ENCODE assay signal across 31 mouse cellular contexts in genomic region chr1:47339718-47340439, GRCm38 (mm10).
DNase-seq lines count a peak whose midpoint lies in the region; ATAC-seq lines count a peak whose summit lies in the region.
"Had no signal": no experiment of that assay in that cellular context is flagged by ENCODE, and none has a peak within 500 bp of the region (broad histone marks: within the 10 kb centered on the region; RNA-seq: fewer than 3 reads in every experiment).

No protein-coding gene starts in this region.

- no peaks in the 10 kb centered on the region for H3K36me3 ChIP-seq in forebrain, embryonic 14.5 days (ENCODE audit: control insufficient read depth, insufficient read depth, low read length)
- H3K36me3 ChIP-seq in forebrain, embryonic 11.5 days (ENCODE audit: control insufficient read depth, insufficient read depth, low read length): no peaks in the 10 kb centered on the region
- no peaks in the 10 kb centered on the region for H3K36me3 ChIP-seq in lung, embryonic 16.5 days (ENCODE audit: control insufficient read depth, insufficient read depth, low read length)
- no peaks in the 10 kb centered on the region for H3K36me3 ChIP-seq in intestine, embryonic 16.5 days (ENCODE audit: control insufficient read depth, insufficient read depth, low read length)
- H3K36me3 ChIP-seq: embryonic facial prominence, embryonic 10.5 days; embryonic facial prominence, embryonic 13.5 days; G1E; heart, embryonic 12.5 days; heart, embryonic 15.5 days; hindbrain, embryonic 10.5 days; hindbrain, embryonic 13.5 days; intestine, embryonic 15.5 days had no signal

- peak; percentile 33 for DNase-seq in forebrain, embryonic 14.5 days (ENCODE audit: low spot score)
- DNase-seq in forebrain, embryonic 11.5 days (ENCODE audit: low spot score): no peak
- no peak for DNase-seq in lung, postnatal 10 days
- peak; percentile 59 for DNase-seq in brain, embryonic 18.5 days (ENCODE audit: low read depth, low spot score)
- DNase-seq in kidney, adult 9 months: no peak
- DNase-seq: adrenal gland, postnatal 10 days; adrenal gland, postnatal 36 days; B cell, adult 2 months; cerebellum, adult 11-12 months; cerebellum, adult 8-10 months; cerebellum, postnatal 10 days; cerebellum, postnatal 36 days; embryo, embryonic 11 days; gastrocnemius, postnatal 25 days; heart, adult 18-20 months; heart, postnatal 10 days; heart, postnatal 36 days had no signal

- no peak; the same call in 1 of the 2 replicates for ATAC-seq in forebrain, embryonic 14.5 days
- ATAC-seq in forebrain, embryonic 11.5 days (replicated peaks; ENCODE audit: low FRiP score): no peak
- peak; percentile 70 for ATAC-seq in lung, embryonic 16.5 days (ENCODE audit: low read depth)
- ATAC-seq in intestine, embryonic 16.5 days: no peak
- ATAC-seq: hindbrain, embryonic 16.5 days; intestine, embryonic 15.5 days; Patski had no signal

- no peak overlapping the region for H3K4me3 ChIP-seq in forebrain, embryonic 14.5 days (ENCODE audit: low read depth, low read length)
- no peak overlapping the region for H3K4me3 ChIP-seq in forebrain, embryonic 11.5 days (ENCODE audit: low read depth, low read length)
- H3K4me3 ChIP-seq in lung, embryonic 16.5 days (ENCODE audit: low read length): no peak overlapping the region
- no peak overlapping the region for H3K4me3 ChIP-seq in intestine, embryonic 16.5 days (ENCODE audit: low read length)
- H3K4me3 ChIP-seq: embryonic facial prominence, embryonic 10.5 days; embryonic facial prominence, embryonic 13.5 days; erythroblast, embryonic 14.5 days; heart, embryonic 12.5 days; heart, embryonic 15.5 days; hindbrain, embryonic 10.5 days; hindbrain, embryonic 13.5 days; intestine, embryonic 15.5 days had no signal

- H3K27ac ChIP-seq in forebrain, embryonic 14.5 days (ENCODE audit: low read depth, low read length): no peak overlapping the region
- H3K27ac ChIP-seq in forebrain, embryonic 11.5 days (ENCODE audit: low read depth, low read length): no peak overlapping the region
- H3K27ac ChIP-seq in lung, embryonic 16.5 days (ENCODE audit: low read length): no peak overlapping the region
- H3K27ac ChIP-seq in intestine, embryonic 16.5 days (ENCODE audit: low read length): no peak overlapping the region
- H3K27ac ChIP-seq: embryonic facial prominence, embryonic 10.5 days; embryonic facial prominence, embryonic 13.5 days; heart, embryonic 15.5 days; hindbrain, embryonic 10.5 days; hindbrain, embryonic 13.5 days; intestine, embryonic 15.5 days had no signal

- WGBS in forebrain, embryonic 14.5 days: 81% methylated on average over 3 of the region's 3 CpGs
- 88% methylated on average over 3 of the region's 3 CpGs for WGBS in forebrain, embryonic 11.5 days
- WGBS in lung, embryonic 16.5 days: 59% methylated on average over 3 of the region's 3 CpGs
- 71% methylated on average over 3 of the region's 3 CpGs for WGBS in intestine, embryonic 16.5 days

- no peak overlapping the region for H3K9ac ChIP-seq in forebrain, embryonic 14.5 days (ENCODE audit: low read length)
- H3K9ac ChIP-seq in forebrain, embryonic 11.5 days (ENCODE audit: low read length): no peak overlapping the region
- H3K9ac ChIP-seq in lung, embryonic 16.5 days (ENCODE audit: low read length): no peak overlapping the region
- no peak overlapping the region for H3K9ac ChIP-seq in intestine, embryonic 16.5 days (ENCODE audit: low read depth, low read length)
- H3K9ac ChIP-seq: embryonic facial prominence, embryonic 13.5 days; heart, embryonic 12.5 days; heart, embryonic 15.5 days; hindbrain, embryonic 13.5 days; intestine, embryonic 15.5 days had no signal

- no peaks in the 10 kb centered on the region for H3K9me3 ChIP-seq in forebrain, embryonic 14.5 days (replicated peaks; ENCODE audit: control insufficient read depth, low read length)
- H3K9me3 ChIP-seq in forebrain, embryonic 11.5 days (ENCODE audit: control insufficient read depth, low read length): no peaks in the 10 kb centered on the region
- H3K9me3 ChIP-seq in lung, embryonic 16.5 days (ENCODE audit: control insufficient read depth, low read length): no peaks in the 10 kb centered on the region
- no peaks in the 10 kb centered on the region for H3K9me3 ChIP-seq in intestine, embryonic 16.5 days (ENCODE audit: control insufficient read depth, low read length)
- H3K9me3 ChIP-seq: embryonic facial prominence, embryonic 10.5 days; embryonic facial prominence, embryonic 13.5 days; G1E; heart, embryonic 12.5 days; heart, embryonic 15.5 days; hindbrain, embryonic 10.5 days; hindbrain, embryonic 13.5 days; intestine, embryonic 15.5 days had no signal

- H3K4me1 ChIP-seq in forebrain, embryonic 14.5 days (ENCODE audit: control insufficient read depth, insufficient read depth, low read length): no peaks in the 10 kb centered on the region
- H3K4me1 ChIP-seq in forebrain, embryonic 11.5 days (replicated peaks; ENCODE audit: control insufficient read depth, insufficient read depth, low read length): no peaks in the 10 kb centered on the region
- H3K4me1 ChIP-seq in lung, embryonic 16.5 days (replicated peaks; ENCODE audit: control insufficient read depth, insufficient read depth, low read length): no peaks in the 10 kb centered on the region
- no peaks in the 10 kb centered on the region for H3K4me1 ChIP-seq in intestine, embryonic 16.5 days (ENCODE audit: control insufficient read depth, insufficient read depth, low read length)
- H3K4me1 ChIP-seq: embryonic facial prominence, embryonic 10.5 days; embryonic facial prominence, embryonic 13.5 days; heart, embryonic 12.5 days; heart, embryonic 15.5 days; hindbrain, embryonic 10.5 days; hindbrain, embryonic 13.5 days; intestine, embryonic 15.5 days had no signal

- H3K4me2 ChIP-seq in forebrain, embryonic 14.5 days (ENCODE audit: low read length): no peak overlapping the region
- no peak overlapping the region for H3K4me2 ChIP-seq in forebrain, embryonic 11.5 days (ENCODE audit: low read depth, low read length, severe bottlenecking)
- no peak overlapping the region for H3K4me2 ChIP-seq in lung, embryonic 16.5 days (ENCODE audit: low read depth, low read length)
- H3K4me2 ChIP-seq in intestine, embryonic 16.5 days (ENCODE audit: low read depth, low read length): no peak overlapping the region
- H3K4me2 ChIP-seq: embryonic facial prominence, embryonic 13.5 days; heart, embryonic 12.5 days; heart, embryonic 15.5 days; hindbrain, embryonic 13.5 days; intestine, embryonic 15.5 days had no signal

- H3K27me3 ChIP-seq in forebrain, embryonic 14.5 days (replicated peaks; ENCODE audit: control insufficient read depth, insufficient read depth, low read length): no peaks in the 10 kb centered on the region
- H3K27me3 ChIP-seq in forebrain, embryonic 11.5 days (ENCODE audit: control insufficient read depth, insufficient read depth, low read length): no peaks in the 10 kb centered on the region
- no peaks in the 10 kb centered on the region for H3K27me3 ChIP-seq in lung, embryonic 16.5 days (ENCODE audit: control insufficient read depth, insufficient read depth, low read depth, low read length)
- no peaks in the 10 kb centered on the region for H3K27me3 ChIP-seq in intestine, embryonic 16.5 days (replicated peaks; ENCODE audit: control insufficient read depth, insufficient read depth, low read length)
- H3K27me3 ChIP-seq: CH12.LX; embryonic facial prominence, embryonic 13.5 days; heart, embryonic 12.5 days; heart, embryonic 15.5 days; hindbrain, embryonic 13.5 days; intestine, embryonic 15.5 days; Patski had no signal

Comparison
In these comparisons a context has a peak if more than half of its experiments do, and no peak if none do; other contexts are left out.
1. DNase-seq: peak in forebrain, embryonic 14.5 days (single experiment) and brain, embryonic 18.5 days (single experiment); none in forebrain, embryonic 11.5 days (single experiment), lung, postnatal 10 days (single experiment) and kidney, adult 9 months (single experiment).